Mouse (Mus musculus) left cerebral cortex, postnatal 36 days (tissue): ENCODE data around the gene Ncor1. TPM values are rescaled to one million over a fixed set of nuclear protein-coding genes. Genes with fewer than 3 reads are reported as not detected.

Source experiments
- DNase-seq, 2 experiments: peaks; one replicate each; pipeline ENCODE4 v3.0.0; 2021 to 2022; ENCODE audit warnings: low spot score in 2 of 2, mixed read lengths in 1 of 2
- intact Hi-C: fragments of 180-260 bp; cut with DNase I; formaldehyde crosslinking; loops from one replicate; pipeline ENCODE4 v1.15.1; 2025
- total RNA-seq, 2 experiments: library from RNA; stranded (reverse); gene quantifications; 2 replicates each; pipeline ENCODE4 v1.2.3; 2021

The Ncor1 gene
- total RNA-seq, 2 experiments from 2014 or later, result 237 to 292 TPM

GRCm38 (mm10) chr11:62281601-62281997, 176.7 kb downstream of the Ncor1 start:
- intact Hi-C loops, result loop anchor here (1.0 to 2.0 kb wide), 3 partner anchors 154 to 351 kb away; partner anchors contain the start of gene Akap10
- DNase-seq, result no peak

DNA sequence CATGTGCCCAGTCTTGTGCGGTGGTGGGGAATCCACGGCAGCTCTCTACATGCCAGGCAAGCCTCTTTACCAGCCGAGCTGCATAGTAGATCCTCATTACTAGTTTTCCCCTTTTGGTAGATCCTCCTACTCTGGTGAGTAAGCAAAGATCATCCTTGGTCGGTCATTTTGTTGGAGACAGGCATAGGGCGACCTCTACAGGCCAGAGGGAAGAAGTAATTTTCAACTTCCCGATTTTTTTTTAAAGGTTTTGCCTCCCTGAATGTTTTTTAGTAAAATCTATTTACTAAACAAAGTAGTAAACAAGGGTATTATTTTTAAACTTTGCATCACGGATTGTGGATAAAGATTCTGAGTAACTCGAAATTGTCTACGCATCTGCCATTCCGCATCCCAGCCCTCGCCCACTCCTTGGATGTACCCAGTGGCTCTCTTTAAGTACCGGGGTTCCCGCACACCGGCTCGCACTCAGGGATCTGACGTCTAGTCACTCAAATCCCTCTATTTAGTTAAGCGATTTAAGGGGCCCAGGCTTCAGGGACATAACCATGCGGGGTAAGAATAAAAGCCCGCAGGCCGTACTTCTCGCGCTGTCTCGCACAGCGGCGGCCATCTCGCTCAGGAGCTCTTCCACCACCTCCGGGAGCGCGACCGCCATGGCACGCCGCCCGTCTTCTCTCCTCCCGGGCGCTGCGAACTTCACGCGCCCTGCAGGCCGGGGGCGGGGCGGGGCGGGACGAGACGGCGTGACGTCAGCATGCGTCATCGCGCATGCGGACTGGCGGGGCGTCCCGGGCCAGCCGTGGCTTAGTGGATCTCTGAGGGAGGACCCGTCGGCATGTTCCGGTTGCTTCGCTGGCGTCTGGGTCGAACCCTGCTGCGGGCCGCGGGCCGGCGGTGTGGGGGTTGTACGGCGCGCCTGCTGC, 177.4 kb downstream of the Ncor1 start, which contains the start of the genes Zswim7 and Ttc19:
TSS of gene Zswim7 (minus strand) at position 701 of the 926 bp plus-strand sequence.
TSS of gene Ttc19 (plus strand) at position 799 of the 926 bp plus-strand sequence.
- intact Hi-C loops, result loop anchor here (1.0 to 2.0 kb wide), 3 partner anchors 154 to 350 kb away; partner anchors contain the start of gene Akap10
- peak; percentile 90 to 93 for DNase-seq

- peak in 1 of 2 experiments; percentile 37 for DNase-seq
- intact Hi-C loops, result no loop called here
Observed at GRCm38 (mm10) chr11:62278027-62278426, 180.3 kb downstream of the Ncor1 start.

- intact Hi-C loops, result loop anchor here (2.0 kb wide), 1 partner anchor 326 kb away; no protein-coding TSS in a partner anchor
- no peak for DNase-seq
Observed at GRCm38 (mm10) chr11:62277086-62277485, 181.3 kb downstream of the Ncor1 start.

- intact Hi-C loops, result no loop called here
- DNase-seq, result no peak
Observed at GRCm38 (mm10) chr11:62270851-62271250, 187.5 kb downstream of the Ncor1 start.

- intact Hi-C loops, result no loop called here
- no peak for DNase-seq
Observed at GRCm38 (mm10) chr11:62269097-62269496, 189.2 kb downstream of the Ncor1 start.

DNA sequence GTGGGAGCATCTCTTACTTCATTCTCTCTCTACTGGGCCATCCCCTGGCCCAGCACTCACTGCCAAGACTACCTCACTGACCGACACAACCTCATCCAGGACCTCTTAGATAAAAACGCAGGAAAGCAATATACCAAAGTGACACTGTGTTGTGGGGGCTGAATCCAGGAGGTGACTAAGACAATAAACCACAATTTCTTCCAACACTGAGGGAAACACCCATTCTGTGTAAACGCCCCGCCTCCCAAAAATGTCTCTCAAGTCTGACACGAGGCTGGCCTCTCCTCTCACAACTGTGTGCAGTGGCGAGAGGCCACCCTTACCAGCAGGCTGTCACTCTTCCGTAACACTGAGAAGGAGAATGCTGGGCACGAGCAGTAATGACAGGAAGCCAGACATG, 190.0 kb downstream of the Ncor1 start:
- intact Hi-C loops, result no loop called here
- no peak for DNase-seq

DNA sequence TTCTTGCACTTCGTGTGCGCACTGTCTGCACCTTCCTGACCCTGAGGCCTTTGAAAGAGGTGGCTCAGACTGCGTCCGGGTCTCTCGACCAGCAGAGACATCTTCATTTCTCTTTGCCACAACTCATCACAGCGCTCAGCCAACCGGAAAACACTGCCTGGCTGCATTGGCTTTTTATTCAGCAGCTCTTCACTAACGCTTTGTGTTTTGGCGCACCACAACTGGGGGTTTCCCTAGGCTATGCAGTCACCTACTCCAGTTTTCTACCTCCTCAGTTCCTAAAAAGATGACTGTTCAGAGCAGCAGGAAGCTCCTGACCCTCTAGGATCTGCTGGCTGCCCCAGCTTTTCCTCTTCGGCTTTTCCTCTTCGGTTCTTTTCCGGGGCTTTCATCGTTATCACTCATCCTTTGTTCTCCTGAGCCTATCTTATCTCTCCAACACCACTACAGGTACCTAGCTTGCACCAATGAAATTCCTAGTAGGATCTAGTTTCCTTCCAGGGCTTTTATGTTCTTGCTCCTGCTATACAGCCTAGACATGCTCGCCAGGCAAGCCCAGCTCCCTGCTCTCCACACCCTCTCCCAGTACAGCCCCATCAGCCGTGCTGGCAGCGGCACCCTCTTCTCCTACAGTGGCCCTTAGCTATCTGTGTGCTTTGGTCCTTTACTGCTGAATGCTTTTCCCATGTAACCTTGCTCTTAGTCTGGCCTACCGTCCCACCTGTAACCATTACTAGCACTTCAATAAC, 191.7 kb downstream of the Ncor1 start:
- intact Hi-C loops, result no loop called here
- DNase-seq, result no peak

Other genes starting within 250 kb of the Ncor1 start
- gene Adora2b, start 209.6 kb downstream of the Ncor1 start, total RNA-seq, result 1 to 10 TPM; 6.6 to 7.0 TPM
- gene Zswim7, start 177.2 kb downstream of the Ncor1 start, total RNA-seq, result 10 to 100 TPM; 16.0 to 16.9 TPM
- 10 to 100 TPM; 76.7 to 91.5 TPM for gene Ttc19, start 177.1 kb downstream of the Ncor1 start, total RNA-seq
- gene Pigl, start 81 bp downstream of the Ncor1 start, total RNA-seq, result 1 to 10 TPM; 5.5 to 6.4 TPM
- 10 to 100 TPM; 38.7 to 47.9 TPM for gene Cenpv, start 80.7 kb upstream of the Ncor1 start, total RNA-seq
- gene Ubb, start 92.6 kb upstream of the Ncor1 start, total RNA-seq, result 1,000 to 10,000 TPM; 1,698 to 1,876 TPM
- gene Trpv2, start 115.9 kb upstream of the Ncor1 start, total RNA-seq, result 10 to 100 TPM; 17.5 to 19.2 TPM
- gene Lrrc75a, start 190.0 kb upstream of the Ncor1 start, total RNA-seq, result 10 to 100 TPM; 18.7 to 21.8 TPM
- gene Mmgt2, start 190.1 kb upstream of the Ncor1 start, total RNA-seq, result 10 to 100 TPM; 20.2 to 27.0 TPM